Mouse (Mus musculus) cerebral cortex, adult 2 months (tissue): ENCODE data around the gene Washc3.

ENCODE experiments used
- WGBS: fragments of 180-500 bp; shearing (Covaris S2); methylation state at CpG from one replicate; pipeline ENCODE4 v1.1.7; 2018; 5-methylcytosine and 5-hydroxymethylcytosine counted together

Washc3 gene

GRCm38 (mm10) chr10:88200951-88201638, at the start of gene Washc3:
TSS of gene Washc3 (plus strand) at chr10:88201093.
- 2% methylated on average over 23 of the region's 23 CpGs for WGBS

GRCm38 (mm10) chr10:88151658-88152057, 49.2 kb upstream of the Washc3 start:
- 52% methylated on average over 6 of the region's 6 CpGs for WGBS

- 78% methylated on average over 2 of the region's 2 CpGs for WGBS
Observed at GRCm38 (mm10) chr10:88162096-88162495, 38.8 kb upstream of the Washc3 start.

GRCm38 (mm10) chr10:88162676-88163075, 38.2 kb upstream of the Washc3 start:
- 87% methylated on average over 5 of the region's 5 CpGs for WGBS

GRCm38 (mm10) chr10:88166158-88166557, 34.7 kb upstream of the Washc3 start:
- WGBS: 60% methylated on average over 3 of the region's 3 CpGs

GRCm38 (mm10) chr10:88167438-88168077, 33.3 kb upstream of the Washc3 start:
- WGBS: 62% methylated on average over 7 of the region's 7 CpGs

GRCm38 (mm10) chr10:88200541-88200940, 352 bp upstream of the Washc3 start:
- 5% methylated on average over 4 of the region's 4 CpGs for WGBS

- 66% methylated on average over 13 of the region's 13 CpGs for WGBS
Observed at GRCm38 (mm10) chr10:88201650-88202049, 757 bp downstream of the Washc3 start.

- 95% methylated on average over 8 of the region's 8 CpGs for WGBS
Observed at GRCm38 (mm10) chr10:88202581-88202980, 1.7 kb downstream of the Washc3 start.

- 97% methylated on average over 6 of the region's 6 CpGs for WGBS
Observed at GRCm38 (mm10) chr10:88203236-88203635, 2.3 kb downstream of the Washc3 start.

GRCm38 (mm10) chr10:88212644-88213043, 11.8 kb downstream of the Washc3 start:
- 75% methylated on average over 5 of the region's 5 CpGs for WGBS

- 94% methylated on average over 20 of the region's 20 CpGs for WGBS
Observed at GRCm38 (mm10) chr10:88214800-88215514, 14.1 kb downstream of the Washc3 start.

- WGBS: 100% methylated on average over 3 of the region's 3 CpGs
Observed at GRCm38 (mm10) chr10:88218161-88218560, 17.3 kb downstream of the Washc3 start.

GRCm38 (mm10) chr10:88221718-88222117, 20.8 kb downstream of the Washc3 start:
- WGBS: 89% methylated on average over 5 of the region's 5 CpGs

- 72% methylated on average over 5 of the region's 5 CpGs for WGBS
Observed at GRCm38 (mm10) chr10:88225421-88225820, 24.5 kb downstream of the Washc3 start.

- 97% methylated on average over 2 of the region's 2 CpGs for WGBS
Observed at GRCm38 (mm10) chr10:88227962-88228361, 27.1 kb downstream of the Washc3 start.

GRCm38 (mm10) chr10:88228521-88229017, 27.7 kb downstream of the Washc3 start:
- 83% methylated on average over 8 of the region's 8 CpGs for WGBS

GRCm38 (mm10) chr10:88231671-88232070, 30.8 kb downstream of the Washc3 start:
- WGBS: 75% methylated on average over 8 of the region's 8 CpGs

GRCm38 (mm10) chr10:88232765-88233164, 31.9 kb downstream of the Washc3 start:
- WGBS: 94% methylated on average over 2 of the region's 2 CpGs

GRCm38 (mm10) chr10:88244681-88245080, 43.8 kb downstream of the Washc3 start:
- WGBS: 90% methylated on average over 13 of the region's 13 CpGs

GRCm38 (mm10) chr10:88250300-88250699, 49.4 kb downstream of the Washc3 start:
- WGBS: 65% methylated on average over 3 of the region's 3 CpGs

- WGBS: 68% methylated on average over 9 of the region's 9 CpGs
Observed at GRCm38 (mm10) chr10:88252121-88252862, 51.4 kb downstream of the Washc3 start.
